Mouse (Mus musculus): ENCODE results near the gene Isl2.

Gene Isl2

GRCm38 (mm10) chr9:55546176-55547010, 7.9 kb downstream of the Isl2 start:
- no peak for DNase-seq (ENCODE audit: low read depth, low spot score)

GRCm38 (mm10) chr9:55548871-55549270, 10.4 kb downstream of the Isl2 start:
- no peak for DNase-seq (ENCODE audit: low read depth, low spot score)

GRCm38 (mm10) chr9:55549302-55549890, 10.9 kb downstream of the Isl2 start:
- DNase-seq (ENCODE audit: low read depth, low spot score) = no peak

GRCm38 (mm10) chr9:55554986-55555385, 16.5 kb downstream of the Isl2 start:
- no peak for DNase-seq (ENCODE audit: low read depth, low spot score)

GRCm38 (mm10) chr9:55560960-55561359, 22.5 kb downstream of the Isl2 start:
- DNase-seq (ENCODE audit: low read depth, low spot score) = no peak

GRCm38 (mm10) chr9:55568466-55569159, 30.1 kb downstream of the Isl2 start:
- DNase-seq (ENCODE audit: low read depth, low spot score) = no peak

GRCm38 (mm10) chr9:55571071-55571470, 32.6 kb downstream of the Isl2 start:
- DNase-seq (ENCODE audit: low read depth, low spot score) = no peak

GRCm38 (mm10) chr9:55576571-55576970, 38.1 kb downstream of the Isl2 start:
- DNase-seq (ENCODE audit: low read depth, low spot score) = no peak

GRCm38 (mm10) chr9:55581414-55581813, 42.9 kb downstream of the Isl2 start:
- no peak for DNase-seq (ENCODE audit: low read depth, low spot score)

GRCm38 (mm10) chr9:55586141-55586540, 47.7 kb downstream of the Isl2 start:
- DNase-seq (ENCODE audit: low read depth, low spot score) = no peak
